Mouse (Mus musculus): ENCODE measurements around the gene Rnf212. TPM values are rescaled to one million over a fixed set of nuclear protein-coding genes. Genes with fewer than 3 reads are reported as not detected.

Gene Rnf212
- total and polyA plus RNA-seq, 3 experiments, result not detected

DNA sequence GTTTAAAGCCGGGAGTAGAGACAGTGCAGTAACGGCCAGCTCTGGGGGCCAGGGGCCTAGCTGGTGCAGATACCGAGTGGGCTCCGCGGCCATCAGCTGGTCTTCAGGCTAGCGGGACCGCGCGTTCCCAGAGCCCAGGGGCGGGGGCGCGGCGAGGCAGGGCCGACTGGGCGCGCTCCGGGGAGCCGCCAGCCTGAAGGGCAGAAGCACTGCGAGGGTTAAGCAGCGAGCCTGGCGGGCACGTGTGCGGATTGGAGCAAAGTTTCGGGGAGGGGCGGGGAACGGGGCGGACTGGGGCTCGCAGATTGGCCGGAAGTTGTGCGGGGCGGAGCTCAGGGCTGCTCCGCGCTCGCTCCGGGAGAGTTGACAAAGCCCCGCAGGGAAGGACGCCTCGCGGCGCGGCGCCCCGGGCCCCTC is 80.9 kb downstream of the Rnf212 start:
- dilution Hi-C loops (cut with MboI; ENCODE audit: extremely low pct_ligation_motif_present, extremely low pct_unique_long_range_greater_than_20kb, low sequenced_read_pairs) (no loop called here), in situ Hi-C loops (cut with MboI; ENCODE audit: low pct_ligation_motif_present, low pct_unique_long_range_greater_than_20kb, low sequenced_read_pairs) (no loop called here)
- H3K4me1 ChIP-seq (ENCODE audit: control insufficient read depth in 1 of 2, insufficient read depth in 2 of 2), result peaks cover 3 to 5% of the 10 kb centered on the region in 2 experiments; a peak in 2 of 4 replicates
- H3K79me2 ChIP-seq (replicated peaks; ENCODE audit: control insufficient read depth, extremely low read depth, insufficient read depth, poor library complexity, severe bottlenecking), result no peaks in the 10 kb centered on the region
- peak overlapping the region in 2 of 3 experiments; percentile 41 to 55 for H3K4me3 ChIP-seq (replicated peaks in 1 of 3; ENCODE audit: low read depth in 2 of 3, low read length in 2 of 3, poor library complexity in 1 of 3)
- peaks cover 7% of the 10 kb centered on the region for H3K9me3 ChIP-seq (replicated peaks; ENCODE audit: low read length)
- DNase-seq (ENCODE audit: extremely low read depth), result peak; percentile 85
- peak overlapping the region; percentile 10; the same call in 1 of the 2 replicates for H3K9ac ChIP-seq (ENCODE audit: insufficient read depth, low read depth)
- H3K36me3 ChIP-seq (replicated peaks in 1 of 2; ENCODE audit: control insufficient read depth in 1 of 2, insufficient read depth in 1 of 2, low read length in 1 of 2), result no peaks in the 10 kb centered on the region
- peaks cover 49% of the 10 kb centered on the region for H3K27me3 ChIP-seq (replicated peaks)
- H3K27ac ChIP-seq (ENCODE audit: insufficient read depth, low read depth), result no peak overlapping the region
- TF ChIP-seq BHLHE40 (IDR thresholded peaks at IDR 0.05; ENCODE audit: low read depth, low read length) (peak; percentile 79), KAT2A (IDR thresholded peaks at IDR 0.05; ENCODE audit: insufficient replicate concordance, low read length) (no peak), MAZ (IDR thresholded peaks at IDR 0.05; ENCODE audit: low read depth, low read length) (0 out of 2 replicates have a peak, but pooled peaks have one; percentile 37), MYC (IDR thresholded peaks at IDR 0.05; ENCODE audit: low read depth, low read length) (no peak), MAX (IDR thresholded peaks at IDR 0.05; ENCODE audit: low read length) (peak; percentile 55; the same call in 1 of the 2 replicates), ZMIZ1 (IDR thresholded peaks at IDR 0.05; ENCODE audit: low read depth, low read length) (no peak), ELF1 (IDR thresholded peaks at IDR 0.05; ENCODE audit: low read depth, low read length) (0 out of 2 replicates have a peak, but pooled peaks have one; percentile 35), MXI1 (IDR thresholded peaks at IDR 0.05; ENCODE audit: low read depth, low read length) (peak; percentile 54; the same call in 1 of the 2 replicates), POLR2AphosphoS2 (IDR thresholded peaks at IDR 0.05; ENCODE audit: low read depth, low read length) (no peak), SIN3A (IDR thresholded peaks at IDR 0.05; ENCODE audit: low read length) (peak; percentile 67), USF1 (IDR thresholded peaks at IDR 0.05; ENCODE audit: low read depth, low read length) (peak; percentile 50)
- peak overlapping the region; percentile 78 for H3K4me2 ChIP-seq (ENCODE audit: insufficient read depth, low read depth, poor library complexity, severe bottlenecking)

DNA sequence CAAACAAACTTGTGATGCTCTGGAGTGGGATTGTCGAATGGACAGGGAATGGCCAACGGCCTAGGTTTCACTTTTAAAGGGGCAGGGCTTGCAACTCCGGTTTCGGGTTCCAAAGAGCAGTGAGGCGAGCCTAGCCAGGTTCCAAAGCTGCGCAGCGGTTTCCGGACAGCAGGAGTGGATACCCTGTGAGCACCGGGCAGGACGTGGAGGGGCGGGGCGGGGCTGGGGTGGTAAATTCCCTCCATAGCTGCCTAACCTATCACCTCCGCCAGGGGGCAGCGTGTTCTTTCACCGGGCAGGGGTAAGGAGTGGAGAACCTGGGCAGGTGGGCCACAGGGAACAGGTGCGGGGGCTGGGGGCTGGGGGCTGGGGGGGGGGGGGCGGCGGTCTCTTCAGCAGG is 82.5 kb downstream of the Rnf212 start, which contains the start of gene Fgfrl1:
Fgfrl1 (plus strand) TSS at position 112 of the 400 bp plus-strand sequence.
- TF ChIP-seq CTCF (conservative IDR thresholded peaks at IDR 0.05 in 1 of 2, IDR thresholded peaks at IDR 0.05 in 1 of 2; ENCODE audit: low read depth in 2 of 2, low read length in 2 of 2), result peak in 1 of 2 experiments; percentile 53; a peak in 2 of 4 replicates
- TF ChIP-seq GABPA (IDR thresholded peaks at IDR 0.05; ENCODE audit: insufficient replicate concordance, low read depth, low read length), result no peak
- TF ChIP-seq MYC (IDR thresholded peaks at IDR 0.05; ENCODE audit: low read depth, low read length), result no peak
- no peak for TF ChIP-seq MXI1 (IDR thresholded peaks at IDR 0.05; ENCODE audit: low read depth, low read length)
- DNase-seq (ENCODE audit: extremely low read depth), result peak; percentile 39
- Histone ChIP-seq H3K27ac (ENCODE audit: insufficient read depth, low read depth) (no peak within 1 kb of the TSS), H3K9ac (ENCODE audit: insufficient read depth, low read depth) (peak within 1 kb of the TSS; percentile 17; the same call in 1 of the 2 replicates), H3K4me1 (ENCODE audit: control insufficient read depth in 1 of 2, insufficient read depth in 2 of 2) (peaks cover 3 to 5% of the 10 kb centered on the region in 2 experiments; a peak in 2 of 4 replicates), H3K4me3 (replicated peaks in 1 of 3; ENCODE audit: low read depth in 2 of 3, low read length in 2 of 3, poor library complexity in 1 of 3) (peak within 1 kb of the TSS in 2 of 3 experiments; percentile 32 to 56), H3K4me2 (ENCODE audit: insufficient read depth, low read depth, poor library complexity, severe bottlenecking) (peak within 1 kb of the TSS; percentile 88), H3K36me3 (replicated peaks in 1 of 2; ENCODE audit: control insufficient read depth in 1 of 2, insufficient read depth in 1 of 2, low read length in 1 of 2) (no peaks in the 10 kb centered on the region), H3K79me2 (replicated peaks; ENCODE audit: control insufficient read depth, extremely low read depth, insufficient read depth, poor library complexity, severe bottlenecking) (no peaks in the 10 kb centered on the region), H3K27me3 (replicated peaks) (peaks cover 33% of the 10 kb centered on the region), H3K9me3 (replicated peaks; ENCODE audit: low read length) (peaks cover 7% of the 10 kb centered on the region)
- dilution Hi-C loops (cut with MboI; ENCODE audit: extremely low pct_ligation_motif_present, extremely low pct_unique_long_range_greater_than_20kb, low sequenced_read_pairs) (no loop called here), in situ Hi-C loops (cut with MboI; ENCODE audit: low pct_ligation_motif_present, low pct_unique_long_range_greater_than_20kb, low sequenced_read_pairs) (no loop called here)

Measured in CH12.LX (cell line).